Mouse (Mus musculus) heart, adult 2 months (tissue): ENCODE results near the gene Inhbe. TPM values are rescaled to one million over a fixed set of nuclear protein-coding genes. Genes with fewer than 3 reads are reported as not detected.

ENCODE experiments used
- DNase-seq, 2 experiments: peaks; one replicate each; pipeline ENCODE4 v3.0.0; 2021
- H3K27ac ChIP-seq: fragments of 200-600 bp; 2 replicates; pipeline ENCODE4 v1.8.1; 2022
- H3K27me3 ChIP-seq: fragments of 200-500 bp; 2 replicates; pipeline ENCODE4 v1.6.1; 2012; ENCODE audit warnings: mild to moderate bottlenecking, low read length, inconsistent platforms, mixed read lengths; ENCODE audit not compliant: control insufficient read depth, insufficient read depth
- H3K36me3 ChIP-seq: fragments of 200-500 bp; 2 replicates; pipeline ENCODE4 v1.6.1; 2012; ENCODE audit warnings: low read length, inconsistent platforms; ENCODE audit not compliant: control insufficient read depth, insufficient read depth
- H3K4me1 ChIP-seq: fragments of 200-500 bp; 2 replicates; pipeline ENCODE4 v1.6.1; 2011; ENCODE audit warnings: low read length; ENCODE audit not compliant: control insufficient read depth, insufficient read depth
- H3K4me3 ChIP-seq: fragments of 200-600 bp; 2 replicates; pipeline ENCODE4 v1.8.1; 2022
- H3K79me2 ChIP-seq: fragments of 200-500 bp; replicated peaks from 2 replicates; pipeline ENCODE4 v1.6.1; 2012; ENCODE audit warnings: mild to moderate bottlenecking, inconsistent platforms, low read length, moderate library complexity, mixed read lengths; ENCODE audit not compliant: control insufficient read depth, insufficient read depth
- H3K9ac ChIP-seq: fragments of 200-500 bp; 2 replicates; pipeline ENCODE4 v1.6.1; 2012; ENCODE audit warnings: low read depth, mild to moderate bottlenecking, control low read depth, inconsistent platforms, low read length, mixed read lengths
- CTCF ChIP-seq: fragments of 200-600 bp; IDR thresholded peaks from 2 replicates; pipeline ENCODE4 v1.8.1; 2022; ENCODE audit warnings: antibody characterized with exemption, mild to moderate bottlenecking, moderate library complexity
- EP300 ChIP-seq: fragments of 200-500 bp; IDR thresholded peaks from 2 replicates; pipeline ENCODE4 v1.6.1; 2011; ENCODE audit warnings: low read depth, low read length, control low read depth; ENCODE audit not compliant: insufficient read depth
- POLR2A ChIP-seq: fragments of 200-500 bp; IDR thresholded peaks from 2 replicates; pipeline ENCODE4 v1.6.1; 2011; ENCODE audit warnings: mild to moderate bottlenecking, low read depth, low read length, control low read depth; ENCODE audit not compliant: insufficient read depth
- WGBS: fragments of 180-500 bp; shearing (Covaris S2); methylation state at CpG from one replicate; pipeline ENCODE4 v1.1.7; 2018; 5-methylcytosine and 5-hydroxymethylcytosine counted together
- intact Hi-C: fragments of 180-260 bp; cut with DNase I; formaldehyde crosslinking; loops from one replicate; pipeline ENCODE4 v1.15.1; 2025
- polyA plus RNA-seq: library from polyadenylated mRNA; depleted of rRNA; stranded (reverse); fragments of >200 nt; gene quantifications from 2 replicates; pipeline ENCODE4 v1.2.3, GENCODE M21; 2012
- total RNA-seq, 2 experiments: library from RNA; stranded (reverse); gene quantifications; 2 replicates each; pipeline ENCODE4 v1.2.3; 2021

The Inhbe gene
- total and polyA plus RNA-seq, 3 experiments, result not detected

GRCm38 (mm10) chr10:127341360-127341690 lies 12.9 kb downstream of the Inhbe start:
- Histone ChIP-seq H3K9ac (no peak overlapping the region), H3K27ac (peak overlapping the region; percentile 15; the same call in 1 of the 2 replicates), H3K4me1 (peaks cover 2% of the 10 kb centered on the region; the same call in 1 of the 2 replicates), H3K36me3 (no peaks in the 10 kb centered on the region), H3K27me3 (no peaks in the 10 kb centered on the region; the same call in 1 of the 2 replicates), H3K79me2 (no peaks in the 10 kb centered on the region), H3K4me3 (peak overlapping the region; percentile 39)
- TF ChIP-seq EP300, result no peak
- TF ChIP-seq CTCF, result no peak
- no peak for TF ChIP-seq POLR2A
- 1% methylated on average over 10 of the region's 11 CpGs for WGBS
- no peak for DNase-seq
- intact Hi-C loops, result loop anchor here (5.0 kb wide), 1 partner anchor 164 kb away; no protein-coding TSS in a partner anchor

GRCm38 (mm10) chr10:127340577-127341359 lies 13.4 kb downstream of the Inhbe start:
- 5% methylated on average over 27 of the region's 27 CpGs for WGBS
- H3K36me3 ChIP-seq, result no peaks in the 10 kb centered on the region
- H3K4me1 ChIP-seq, result peaks cover 2% of the 10 kb centered on the region; the same call in 1 of the 2 replicates
- DNase-seq, result no peak
- intact Hi-C loops, result loop anchor here (5.0 kb wide), 1 partner anchor 163 kb away; no protein-coding TSS in a partner anchor
- H3K27me3 ChIP-seq, result no peaks in the 10 kb centered on the region; the same call in 1 of the 2 replicates
- H3K79me2 ChIP-seq, result no peaks in the 10 kb centered on the region
- no peak overlapping the region; the same call in 1 of the 2 replicates for H3K27ac ChIP-seq
- no peak overlapping the region for H3K9ac ChIP-seq
- TF ChIP-seq EP300, result no peak
- TF ChIP-seq CTCF, result no peak
- no peak for TF ChIP-seq POLR2A
- peak overlapping the region; percentile 33 for H3K4me3 ChIP-seq

GRCm38 (mm10) chr10:127339683-127340576 lies 14.3 kb downstream of the Inhbe start:
- 1% methylated on average over 42 of the region's 42 CpGs for WGBS
- intact Hi-C loops, result loop anchor here (5.0 kb wide), 1 partner anchor 163 kb away; no protein-coding TSS in a partner anchor
- Histone ChIP-seq H3K27me3 (no peaks in the 10 kb centered on the region; the same call in 1 of the 2 replicates), H3K4me1 (peaks cover 2% of the 10 kb centered on the region; the same call in 1 of the 2 replicates), H3K27ac (peak overlapping the region; percentile 81), H3K79me2 (no peaks in the 10 kb centered on the region), H3K9ac (peak overlapping the region; percentile 63), H3K36me3 (no peaks in the 10 kb centered on the region), H3K4me3 (peak overlapping the region; percentile 58)
- peak; percentile 66 to 69 for DNase-seq
- TF ChIP-seq POLR2A (no peak), CTCF (no peak), EP300 (no peak)

GRCm38 (mm10) chr10:127338930-127339682 lies 15.1 kb downstream of the Inhbe start:
- Histone ChIP-seq H3K4me1 (peaks cover 2% of the 10 kb centered on the region; the same call in 1 of the 2 replicates), H3K79me2 (no peaks in the 10 kb centered on the region), H3K27ac (peak overlapping the region; percentile 81), H3K4me3 (peak overlapping the region; percentile 58), H3K9ac (peak overlapping the region; percentile 63), H3K27me3 (no peaks in the 10 kb centered on the region; the same call in 1 of the 2 replicates), H3K36me3 (no peaks in the 10 kb centered on the region)
- TF ChIP-seq CTCF (peak; percentile 98), EP300 (no peak), POLR2A (0 out of 2 replicates have a peak, but pooled peaks have one; percentile 19)
- intact Hi-C loops, result no loop called here
- WGBS, result under 1% methylated on average over 31 of the region's 31 CpGs
- DNase-seq, result peak; percentile 78 to 87

- intact Hi-C loops, result no loop called here
- Histone ChIP-seq H3K36me3 (no peaks in the 10 kb centered on the region), H3K4me3 (no peak overlapping the region), H3K9ac (no peak overlapping the region), H3K27ac (no peak overlapping the region), H3K79me2 (no peaks in the 10 kb centered on the region), H3K27me3 (peaks cover 3% of the 10 kb centered on the region; the same call in 1 of the 2 replicates), H3K4me1 (peaks cover 2% of the 10 kb centered on the region; the same call in 1 of the 2 replicates)
- WGBS, result 71% methylated on average over 6 of the region's 6 CpGs
- DNase-seq, result no peak
- TF ChIP-seq POLR2A, result no peak
- no peak for TF ChIP-seq EP300
- TF ChIP-seq CTCF, result no peak
These were observed 16.6 kb downstream of the Inhbe start for GRCm38 (mm10) chr10:127337536-127338099.
